Mouse (Mus musculus) heart, embryonic 12.5 days (tissue): ENCODE results near the gene Irs2. TPM values are rescaled to one million over a fixed set of nuclear protein-coding genes. Genes with fewer than 3 reads are reported as not detected.

Source experiments
- ATAC-seq: fragments of 200-750 bp; cut with Nextera tagmentation; 2 replicates; pipeline ENCODE4 v1.8.0; 2017; ENCODE audit warnings: moderate TSS enrichment, moderate library complexity; ENCODE audit not compliant: insufficient number of reproducible peaks, low FRiP score
- H3K27ac ChIP-seq: fragments of 300-500 bp; sonication (generic); 2 replicates; pipeline ENCODE4 v1.5.1; 2016; ENCODE audit warnings: mild to moderate bottlenecking, moderate library complexity; ENCODE audit not compliant: poor library complexity, severe bottlenecking
- H3K27me3 ChIP-seq: fragments of 300-500 bp; sonication (generic); replicated peaks from 2 replicates; pipeline ENCODE4 v1.6.1; 2016; ENCODE audit warnings: mild to moderate bottlenecking, moderate library complexity
- H3K36me3 ChIP-seq: fragments of 300-500 bp; sonication (generic); 2 replicates; pipeline ENCODE4 v1.6.1; 2016; ENCODE audit warnings: mild to moderate bottlenecking, moderate library complexity
- H3K4me1 ChIP-seq: fragments of 300-500 bp; sonication (generic); replicated peaks from 2 replicates; pipeline ENCODE4 v1.6.1; 2016; ENCODE audit warnings: mild to moderate bottlenecking
- H3K4me2 ChIP-seq: fragments of 300-500 bp; sonication (generic); 2 replicates; pipeline ENCODE4 v1.6.1; 2016; ENCODE audit warnings: mild to moderate bottlenecking, moderate library complexity
- H3K4me3 ChIP-seq: fragments of 300-500 bp; sonication (generic); 2 replicates; pipeline ENCODE4 v1.5.1; 2016; ENCODE audit warnings: mild to moderate bottlenecking
- H3K9ac ChIP-seq: fragments of 300-500 bp; sonication (generic); 2 replicates; pipeline ENCODE4 v1.6.1; 2016; ENCODE audit warnings: mild to moderate bottlenecking, moderate library complexity
- H3K9me3 ChIP-seq: fragments of 300-500 bp; sonication (generic); replicated peaks from 2 replicates; pipeline ENCODE4 v1.6.1; 2016; ENCODE audit warnings: mild to moderate bottlenecking, moderate library complexity
- WGBS: fragments of 180-500 bp; shearing (Covaris S2); methylation state at CpG from one replicate; pipeline ENCODE4 v1.1.7; 2016; 5-methylcytosine and 5-hydroxymethylcytosine counted together
- polyA plus RNA-seq: library from polyadenylated mRNA; unstranded; fragments of >200 nt; fragmentation: Nextera tagmentation; extraction: Ambion mirVana; gene quantifications from 2 replicates; pipeline ENCODE4 v1.2.1, GENCODE M21; 2016

The Irs2 gene
- polyA plus RNA-seq, 1 experiment from 2014 or later, result 6.2 TPM

DNA sequence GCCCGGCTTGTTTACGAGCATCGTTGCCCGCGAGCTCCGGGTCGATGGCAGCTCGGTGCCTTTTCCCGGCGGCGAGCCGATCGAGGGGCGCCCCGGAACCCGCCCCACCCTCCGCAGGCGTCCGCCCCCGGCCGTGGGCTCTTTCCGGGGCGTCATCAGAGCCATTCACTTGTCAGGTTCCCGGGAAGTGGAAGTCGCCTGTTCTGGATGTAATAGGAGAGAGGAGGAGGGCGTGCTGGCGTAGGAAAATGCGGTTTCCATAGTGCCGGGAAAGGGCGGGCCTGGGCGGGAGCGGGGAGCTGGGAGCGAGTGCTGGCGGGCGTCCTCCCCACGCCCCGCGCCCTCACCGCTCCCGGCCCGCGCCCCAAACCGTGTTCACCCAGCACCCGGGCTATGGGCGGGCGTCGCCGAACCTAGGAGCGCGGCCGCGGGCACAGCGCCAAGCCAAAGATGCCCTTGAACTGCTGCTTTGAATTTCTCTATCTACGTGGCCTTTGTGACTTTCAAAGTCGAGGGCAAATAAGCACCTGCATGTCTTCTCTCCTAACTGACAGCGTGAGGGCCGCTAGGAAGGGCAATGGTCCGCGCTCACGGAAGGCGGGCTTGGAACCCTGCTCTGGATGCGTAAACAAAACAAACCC lies 1.3 kb upstream of the Irs2 start:
- Histone ChIP-seq H3K9ac (peak overlapping the region; percentile 98), H3K36me3 (peaks cover 16% of the 10 kb centered on the region), H3K4me2 (peak overlapping the region; percentile 93), H3K27ac (peak overlapping the region; percentile 100), H3K4me1 (peaks cover 46% of the 10 kb centered on the region), H3K4me3 (peak overlapping the region; percentile 92), H3K27me3 (no peaks in the 10 kb centered on the region), H3K9me3 (no peaks in the 10 kb centered on the region)
- peak; percentile 55 for ATAC-seq
- WGBS, result under 1% methylated on average over 53 of the region's 62 CpGs

DNA sequence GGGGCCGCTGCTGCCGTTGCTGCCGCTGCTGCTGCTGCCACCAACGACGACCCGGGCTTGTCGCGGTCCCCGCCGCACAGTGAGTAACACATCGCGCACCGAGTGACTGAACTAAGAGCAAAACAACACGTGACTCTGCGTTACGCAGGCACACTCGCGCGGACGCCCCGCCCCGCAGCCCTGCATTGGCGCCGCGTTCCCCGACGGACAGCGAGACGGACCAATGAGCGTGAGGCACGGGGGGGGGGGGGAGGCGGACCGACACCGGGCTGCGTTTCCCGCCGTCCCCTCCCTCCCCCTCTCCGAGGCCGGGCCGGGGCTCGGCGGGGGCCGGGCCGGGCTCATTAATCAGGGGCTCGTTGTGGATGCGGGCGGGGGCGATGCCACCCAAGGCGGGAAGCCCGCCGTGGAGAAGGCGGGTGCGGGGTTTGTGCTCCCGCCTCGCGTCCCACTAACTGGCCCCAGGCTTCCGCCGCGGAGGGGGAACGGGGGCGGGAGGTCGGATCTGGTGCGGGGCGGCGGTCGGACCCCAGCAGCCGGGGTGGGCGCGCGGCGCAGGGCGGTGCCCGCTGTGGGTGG lies 673 bp upstream of the Irs2 start:
- H3K27ac ChIP-seq, result peak overlapping the region; percentile 100
- peaks cover 52% of the 10 kb centered on the region for H3K4me1 ChIP-seq
- H3K9me3 ChIP-seq, result no peaks in the 10 kb centered on the region
- peak overlapping the region; percentile 98 for H3K9ac ChIP-seq
- H3K4me3 ChIP-seq, result peak overlapping the region; percentile 92
- peak overlapping the region; percentile 93 for H3K4me2 ChIP-seq
- H3K27me3 ChIP-seq, result no peaks in the 10 kb centered on the region
- H3K36me3 ChIP-seq, result peaks cover 16% of the 10 kb centered on the region
- 2% methylated on average over 53 of the region's 73 CpGs for WGBS
- ATAC-seq, result peak; percentile 87

DNA sequence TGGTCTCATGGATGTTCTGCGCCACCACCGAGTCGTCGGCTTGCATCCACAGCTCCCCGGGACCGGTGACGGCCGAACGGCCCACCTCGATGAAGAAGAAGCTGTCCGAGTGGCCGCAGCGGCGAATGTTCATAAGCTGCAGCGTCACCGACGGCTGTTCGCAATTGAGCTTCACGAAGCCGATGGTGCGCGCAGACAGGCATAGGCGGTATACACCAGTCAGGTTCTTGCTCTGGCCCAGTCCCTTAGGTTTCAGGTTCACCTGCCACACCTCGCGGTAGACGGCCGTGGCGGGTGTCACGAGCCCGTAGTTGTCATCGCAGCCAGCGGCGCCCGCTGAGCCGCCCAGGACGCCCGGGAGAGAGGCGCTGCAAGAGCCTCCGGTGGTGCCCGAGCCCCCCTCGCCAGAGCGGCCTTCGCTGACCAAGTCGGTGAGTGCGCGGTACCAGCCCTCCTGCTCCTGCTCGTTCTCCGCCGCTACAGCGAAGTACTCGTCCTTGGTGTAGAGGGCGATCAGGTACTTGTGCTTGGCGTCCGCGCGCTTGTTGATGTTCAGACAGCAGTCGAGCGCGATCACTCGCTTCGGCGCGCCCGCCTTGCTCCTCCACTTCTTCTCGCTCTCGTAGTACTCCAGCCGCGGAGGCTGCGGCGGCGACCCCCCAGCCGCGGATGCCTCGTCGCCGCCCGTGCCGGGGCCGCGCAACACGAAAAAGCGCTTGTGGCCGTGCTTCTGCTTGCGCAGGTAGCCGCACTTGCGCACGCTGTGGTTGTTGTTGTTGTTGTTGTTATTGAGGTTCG lies 478 bp downstream of the Irs2 start:
- Histone ChIP-seq H3K36me3 (peaks cover 16% of the 10 kb centered on the region), H3K4me1 (peaks cover 61% of the 10 kb centered on the region), H3K27ac (peak overlapping the region; percentile 100), H3K9ac (peak overlapping the region; percentile 87), H3K4me3 (peak overlapping the region; percentile 92), H3K4me2 (peak overlapping the region; percentile 93), H3K9me3 (no peaks in the 10 kb centered on the region), H3K27me3 (no peaks in the 10 kb centered on the region)
- under 1% methylated on average over 88 of the region's 88 CpGs for WGBS
- ATAC-seq, result no peak

DNA sequence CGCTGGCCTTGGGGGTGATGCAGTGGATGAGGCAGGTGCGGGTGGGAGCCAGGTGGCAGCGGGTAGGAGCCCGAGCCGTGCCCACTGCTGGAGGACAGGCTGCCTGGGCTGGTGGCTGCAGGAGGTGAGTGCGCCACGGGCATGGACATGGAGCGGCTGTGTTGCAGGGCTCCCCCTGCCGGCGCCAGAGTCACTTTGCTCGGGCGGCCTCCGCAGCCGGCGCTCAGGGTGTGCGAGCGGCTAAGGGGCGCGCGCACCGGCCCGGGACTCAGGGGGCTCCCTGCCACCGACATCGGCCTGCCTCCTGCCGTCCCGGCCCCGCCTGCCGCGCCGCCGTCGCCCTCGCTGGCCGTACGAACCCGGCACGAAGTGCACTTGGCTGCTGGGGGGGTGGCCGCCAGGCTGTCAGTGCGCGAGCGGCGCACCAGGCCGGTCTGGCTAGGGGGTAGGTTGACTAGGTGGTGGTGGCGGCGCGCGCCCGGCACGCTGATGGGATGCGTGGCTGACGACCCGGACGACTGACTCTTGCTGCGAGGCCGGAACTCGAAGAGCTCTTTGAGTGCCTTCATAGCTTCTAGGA lies 1.2 kb downstream of the Irs2 start:
- H3K9me3 ChIP-seq, result no peaks in the 10 kb centered on the region
- H3K9ac ChIP-seq, result peak overlapping the region; percentile 87
- no peaks in the 10 kb centered on the region for H3K27me3 ChIP-seq
- peak; percentile 40 for ATAC-seq
- H3K36me3 ChIP-seq, result peaks cover 16% of the 10 kb centered on the region
- H3K4me1 ChIP-seq, result peaks cover 65% of the 10 kb centered on the region
- peak overlapping the region; percentile 93 for H3K4me2 ChIP-seq
- WGBS, result under 1% methylated on average over 53 of the region's 56 CpGs
- H3K27ac ChIP-seq, result peak overlapping the region; percentile 100
- peak overlapping the region; percentile 92 for H3K4me3 ChIP-seq

DNA sequence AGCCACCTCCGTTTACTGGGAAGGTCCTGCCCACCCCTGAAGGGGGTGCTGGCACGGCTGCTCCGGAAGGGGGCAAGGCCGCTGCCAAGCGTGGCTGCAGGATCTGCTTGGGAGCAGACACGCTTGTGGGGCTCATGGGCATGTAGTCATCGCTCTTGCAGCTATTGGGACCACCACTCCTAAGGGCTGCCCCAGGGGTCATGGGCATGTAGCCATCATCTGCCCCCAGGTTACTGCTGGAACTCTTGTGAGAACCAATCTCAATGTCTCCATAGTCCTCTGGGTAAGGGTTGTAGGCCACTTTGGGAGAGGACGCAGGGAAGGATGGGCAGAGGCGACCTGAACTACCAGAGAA lies 2.0 kb downstream of the Irs2 start:
- ATAC-seq, result no peak
- H3K27ac ChIP-seq, result no peak overlapping the region
- peak overlapping the region; percentile 87 for H3K9ac ChIP-seq
- no peaks in the 10 kb centered on the region for H3K27me3 ChIP-seq
- H3K4me1 ChIP-seq, result peaks cover 67% of the 10 kb centered on the region
- 85% methylated on average over 9 of the region's 9 CpGs for WGBS
- peak overlapping the region; percentile 92 for H3K4me3 ChIP-seq
- H3K9me3 ChIP-seq, result no peaks in the 10 kb centered on the region
- H3K4me2 ChIP-seq, result peak overlapping the region; percentile 93
- peaks cover 16% of the 10 kb centered on the region for H3K36me3 ChIP-seq

DNA sequence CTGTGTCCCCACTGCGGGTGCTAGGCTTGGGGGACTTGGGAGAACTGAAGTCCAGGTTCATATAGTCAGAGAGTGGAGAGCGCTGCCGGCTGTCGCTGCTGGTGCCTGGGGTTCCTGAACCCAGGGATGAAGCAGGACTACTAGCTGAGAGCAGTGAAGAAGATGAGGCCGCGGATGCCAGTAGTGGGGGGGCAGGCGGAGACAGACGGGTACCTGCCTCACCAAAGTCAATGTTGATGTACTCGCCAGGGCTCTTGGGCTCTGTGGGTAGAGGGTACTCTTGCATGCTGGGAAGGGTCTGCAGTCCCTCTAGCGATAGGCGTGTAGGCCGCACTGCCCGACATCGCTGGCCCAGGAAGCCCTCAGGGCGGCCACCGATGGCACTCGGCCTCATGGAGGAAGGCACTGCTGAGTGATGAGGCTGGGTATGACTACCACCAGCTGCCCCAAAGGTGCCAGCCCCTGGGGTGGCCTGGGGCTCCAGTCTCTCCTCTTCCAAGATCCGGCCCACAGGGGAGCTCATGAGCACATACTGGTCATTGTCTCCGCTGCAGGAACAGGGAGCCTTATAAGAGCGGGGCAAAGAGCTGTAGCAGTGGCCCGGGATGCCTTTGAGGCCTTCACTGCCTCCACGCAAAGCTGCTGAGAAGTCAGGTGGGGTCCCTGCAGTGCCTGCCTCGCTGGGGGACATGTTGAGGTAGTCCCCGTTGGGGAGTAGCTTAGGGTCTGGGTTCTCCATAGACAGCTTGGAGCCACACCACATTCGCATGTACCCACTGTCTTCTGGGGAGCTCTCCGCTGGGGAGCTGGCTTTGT lies 2.6 kb downstream of the Irs2 start:
- 80% methylated on average over 26 of the region's 26 CpGs for WGBS
- H3K4me1 ChIP-seq, result peaks cover 67% of the 10 kb centered on the region
- no peak for ATAC-seq
- peak overlapping the region; percentile 93 for H3K4me2 ChIP-seq
- H3K36me3 ChIP-seq, result peaks cover 16% of the 10 kb centered on the region
- peak overlapping the region; percentile 87 for H3K9ac ChIP-seq
- H3K27ac ChIP-seq, result no peak overlapping the region
- no peaks in the 10 kb centered on the region for H3K9me3 ChIP-seq
- peak overlapping the region; percentile 92 for H3K4me3 ChIP-seq
- no peaks in the 10 kb centered on the region for H3K27me3 ChIP-seq

DNA sequence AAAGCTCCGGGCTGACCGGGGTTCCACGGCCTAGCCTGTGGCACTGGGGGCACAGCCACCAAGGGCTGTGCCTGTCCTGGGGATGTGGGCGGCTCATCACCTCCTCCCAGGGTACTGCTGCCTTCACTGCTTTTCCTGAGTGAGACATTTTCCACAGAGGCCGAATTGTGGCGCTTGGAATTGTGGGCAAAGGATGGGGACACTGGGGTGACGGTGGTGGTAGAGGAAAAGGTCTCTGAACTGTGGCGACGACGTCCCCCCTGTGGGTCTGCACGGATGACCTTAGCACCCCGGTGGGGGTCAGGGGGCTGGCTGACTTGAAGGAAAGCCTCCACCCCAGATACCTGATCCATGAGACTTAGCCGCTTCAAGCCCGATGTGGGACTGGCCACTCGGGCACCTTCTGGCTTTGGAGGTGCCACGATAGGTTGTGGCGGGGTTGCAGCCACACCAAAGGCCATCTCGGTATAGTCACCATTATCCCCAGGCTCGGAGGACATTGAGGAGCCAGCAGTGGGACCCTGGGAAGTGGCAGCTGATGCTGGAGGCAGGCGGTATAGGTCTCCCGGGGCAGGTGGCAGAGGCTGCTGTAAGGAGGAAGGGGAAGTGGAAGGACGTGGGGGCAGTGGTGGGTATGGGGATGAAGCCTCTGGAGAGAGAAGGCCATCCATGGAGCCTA lies 3.3 kb downstream of the Irs2 start:
- ATAC-seq, result no peak
- H3K9ac ChIP-seq, result peak overlapping the region; percentile 87
- H3K9me3 ChIP-seq, result no peaks in the 10 kb centered on the region
- H3K36me3 ChIP-seq, result peaks cover 16% of the 10 kb centered on the region
- peaks cover 68% of the 10 kb centered on the region for H3K4me1 ChIP-seq
- peak overlapping the region; percentile 69 for H3K27ac ChIP-seq
- H3K4me3 ChIP-seq, result peak overlapping the region; percentile 92
- H3K27me3 ChIP-seq, result no peaks in the 10 kb centered on the region
- 77% methylated on average over 22 of the region's 22 CpGs for WGBS
- peak overlapping the region; percentile 93 for H3K4me2 ChIP-seq

DNA sequence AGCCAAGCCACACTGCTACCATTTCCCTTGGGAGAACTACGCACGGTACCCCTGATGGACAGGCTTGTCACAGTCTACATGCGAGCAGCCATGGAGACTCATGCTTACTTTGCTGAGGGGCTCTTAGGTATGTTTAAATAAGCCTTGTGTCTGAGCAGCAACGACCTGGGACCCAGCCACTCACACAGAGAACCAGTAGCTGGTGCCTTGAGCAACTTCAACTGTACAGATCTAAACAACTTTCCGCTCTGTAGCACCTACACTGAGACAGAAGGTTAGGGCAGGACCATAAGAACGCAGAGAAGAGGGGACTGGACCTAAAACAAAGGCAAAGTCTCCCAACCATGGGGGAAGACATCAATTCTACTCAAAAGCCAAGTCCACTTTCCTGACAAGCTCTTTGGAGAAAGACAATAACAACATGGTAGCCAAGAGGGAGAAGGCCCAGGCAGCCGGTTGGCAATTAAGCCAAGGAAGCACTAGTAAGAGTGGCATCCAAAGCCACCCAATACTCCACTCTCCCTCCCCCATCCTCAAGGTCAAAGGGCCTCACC lies 4.3 kb downstream of the Irs2 start:
- 46% methylated on average over 7 of the region's 7 CpGs for WGBS
- peaks cover 16% of the 10 kb centered on the region for H3K36me3 ChIP-seq
- no peaks in the 10 kb centered on the region for H3K9me3 ChIP-seq
- no peaks in the 10 kb centered on the region for H3K27me3 ChIP-seq
- peak overlapping the region; percentile 87 for H3K9ac ChIP-seq
- ATAC-seq, result no peak
- peak overlapping the region; percentile 69 for H3K27ac ChIP-seq
- peak overlapping the region; percentile 92 for H3K4me3 ChIP-seq
- H3K4me2 ChIP-seq, result peak overlapping the region; percentile 93
- peaks cover 72% of the 10 kb centered on the region for H3K4me1 ChIP-seq

DNA sequence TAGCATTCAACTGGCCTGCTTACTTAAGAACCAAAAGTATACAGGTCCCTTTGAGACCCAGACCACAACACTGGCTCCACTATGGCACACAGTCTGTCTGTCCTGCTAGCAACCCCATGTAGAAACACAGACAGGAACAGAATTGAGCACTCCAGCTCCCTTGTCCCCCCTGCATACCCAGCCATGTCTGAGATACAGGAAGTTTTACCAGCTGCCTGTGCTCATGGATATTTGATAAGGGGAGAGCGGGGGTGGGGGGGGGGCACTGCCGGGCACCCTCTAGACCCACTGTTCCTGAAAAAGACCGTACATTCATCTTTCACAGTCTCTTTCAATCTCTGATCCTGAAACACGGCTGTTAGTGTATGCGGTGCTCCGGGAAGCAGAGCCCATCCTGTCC lies 5.0 kb downstream of the Irs2 start:
- H3K4me1 ChIP-seq, result peaks cover 74% of the 10 kb centered on the region
- H3K4me3 ChIP-seq, result peak overlapping the region; percentile 92
- H3K4me2 ChIP-seq, result peak overlapping the region; percentile 93
- H3K27ac ChIP-seq, result peak overlapping the region; percentile 69
- 25% methylated on average over 6 of the region's 6 CpGs for WGBS
- H3K9ac ChIP-seq, result peak overlapping the region; percentile 87
- peaks cover 21% of the 10 kb centered on the region for H3K36me3 ChIP-seq
- no peaks in the 10 kb centered on the region for H3K27me3 ChIP-seq
- no peak for ATAC-seq
- no peaks in the 10 kb centered on the region for H3K9me3 ChIP-seq

DNA sequence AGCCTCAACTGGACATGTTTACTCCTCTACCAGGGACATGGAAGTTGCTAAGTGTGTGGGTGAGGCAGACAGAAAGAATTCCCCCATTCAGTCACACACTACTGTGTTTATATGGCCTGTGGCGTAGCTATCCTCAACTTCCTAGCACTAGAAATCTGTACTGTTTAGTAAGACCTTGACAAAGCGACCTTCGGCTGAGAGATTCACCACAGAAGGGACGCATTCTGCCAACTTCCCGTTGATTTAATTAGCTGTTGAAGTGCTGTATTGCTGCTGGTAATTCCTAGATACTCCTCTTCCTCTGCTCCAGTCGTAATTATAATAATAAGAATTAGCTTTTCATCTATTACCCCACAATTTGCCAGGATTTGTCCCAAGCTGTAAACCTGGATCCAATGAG lies 5.4 kb downstream of the Irs2 start:
- Histone ChIP-seq H3K4me1 (peaks cover 78% of the 10 kb centered on the region), H3K27ac (peak overlapping the region; percentile 69), H3K9ac (peak overlapping the region; percentile 87), H3K27me3 (no peaks in the 10 kb centered on the region), H3K36me3 (peaks cover 23% of the 10 kb centered on the region), H3K4me3 (peak overlapping the region; percentile 92), H3K9me3 (no peaks in the 10 kb centered on the region), H3K4me2 (peak overlapping the region; percentile 93)
- ATAC-seq, result no peak
- WGBS, result 36% methylated on average over 6 of the region's 6 CpGs
